Mouse (Mus musculus) right cerebral cortex, postnatal 36 days (tissue): ENCODE results near the gene Pik3c2b.

Experiments used
- DNase-seq, 2 experiments: peaks; one replicate each; pipeline ENCODE4 v3.0.0; 2022; ENCODE audit warnings: low spot score in 2 of 2, mixed read lengths in 1 of 2

Pik3c2b gene

DNA sequence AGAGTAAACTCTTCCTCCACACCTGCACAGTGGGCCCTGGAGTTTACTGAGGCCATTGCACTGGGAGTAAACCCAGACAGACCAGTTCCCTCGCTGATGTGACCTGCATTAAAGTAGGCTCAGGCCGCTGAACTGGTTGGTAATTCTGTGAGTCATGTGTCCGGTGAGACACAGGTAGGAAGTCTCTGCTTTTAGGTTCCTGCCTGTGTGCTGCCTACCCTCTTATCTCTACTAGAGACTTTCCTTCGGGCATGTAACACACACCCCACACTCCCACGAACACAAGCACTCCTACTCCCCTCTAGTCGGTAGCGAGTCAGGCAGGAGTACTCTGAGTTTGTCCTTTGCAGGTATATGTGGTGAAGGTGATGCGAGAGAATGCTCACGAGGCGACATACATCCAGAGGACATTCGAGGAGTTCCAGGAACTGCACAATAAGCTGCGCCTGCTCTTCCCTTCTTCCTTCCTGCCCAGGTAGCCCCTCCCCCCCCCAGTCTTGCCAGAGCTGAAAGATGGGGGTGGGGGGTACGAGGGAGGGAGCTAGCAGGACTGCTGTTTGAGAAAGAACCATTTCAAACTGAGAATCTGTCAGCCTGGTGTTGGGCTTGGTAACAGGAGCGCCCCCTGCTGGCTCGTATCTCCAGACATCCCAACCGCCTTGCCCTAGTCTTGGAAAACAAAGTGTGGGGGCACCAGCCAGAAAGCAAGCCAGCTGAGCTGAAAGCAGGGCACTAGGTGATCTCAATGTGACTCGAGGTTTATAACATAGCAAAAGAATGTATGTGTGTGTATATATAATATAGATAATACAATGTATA is 55.7 kb downstream of the Pik3c2b start:
- peak; percentile 51 to 72 for DNase-seq

DNA sequence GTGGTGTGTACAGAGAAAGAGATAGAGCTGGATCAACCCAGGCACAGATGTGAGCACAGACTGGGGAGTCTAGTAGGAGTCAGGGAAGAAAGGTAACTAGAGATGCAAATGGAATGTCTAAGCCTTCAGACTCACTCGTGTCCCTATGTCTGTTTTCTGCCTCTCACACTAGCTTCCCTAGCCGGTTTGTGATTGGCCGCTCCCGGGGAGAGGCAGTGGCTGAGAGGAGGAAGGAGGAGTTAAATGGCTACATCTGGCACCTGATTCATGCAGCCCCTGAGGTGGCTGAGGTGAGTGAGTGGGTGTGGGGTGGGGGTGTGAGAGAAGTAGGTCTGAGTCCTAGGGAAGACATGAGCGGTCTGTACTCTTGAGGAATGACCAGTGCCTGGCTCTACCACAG is 56.6 kb downstream of the Pik3c2b start:
- no peak for DNase-seq

DNA sequence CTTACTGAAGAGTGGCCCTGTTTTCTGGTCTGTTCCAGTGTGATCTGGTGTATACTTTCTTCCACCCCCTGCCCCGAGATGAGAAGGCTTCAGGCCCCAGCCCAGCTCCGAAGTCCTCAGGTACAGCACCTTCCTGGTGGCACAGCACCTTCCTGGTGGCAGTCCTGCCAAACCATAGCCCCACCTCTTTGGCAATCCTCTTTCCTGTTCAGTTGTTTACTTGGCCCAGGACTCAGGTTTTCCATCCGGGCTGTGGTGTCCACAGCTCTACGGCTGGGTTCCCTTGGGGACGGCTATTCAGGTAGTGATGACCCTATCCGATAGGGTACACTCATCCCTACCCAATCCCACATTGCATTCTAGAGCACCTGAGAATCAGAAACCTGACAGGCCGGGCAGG is 57.8 kb downstream of the Pik3c2b start:
- DNase-seq: no peak

DNA sequence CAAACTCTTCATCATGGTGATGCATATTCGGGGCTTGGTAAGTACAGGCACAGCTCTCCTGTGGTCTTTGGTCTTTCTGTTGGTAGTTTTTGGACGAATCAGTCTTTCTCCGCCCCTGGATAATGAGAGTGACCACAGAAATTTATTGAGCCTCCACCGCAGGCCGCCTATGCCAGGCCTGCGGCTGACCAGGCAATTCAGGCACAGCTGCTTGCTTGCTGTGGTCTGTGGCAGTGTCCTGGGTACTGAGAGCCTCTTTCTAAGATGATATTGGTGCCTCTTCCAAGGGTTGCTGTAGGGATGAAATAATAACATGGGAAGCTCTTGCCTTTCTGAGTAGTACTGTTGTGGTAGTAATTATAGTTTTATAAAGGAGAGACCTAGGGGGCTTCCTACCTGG is 58.4 kb downstream of the Pik3c2b start:
- DNase-seq: no peak

DNA sequence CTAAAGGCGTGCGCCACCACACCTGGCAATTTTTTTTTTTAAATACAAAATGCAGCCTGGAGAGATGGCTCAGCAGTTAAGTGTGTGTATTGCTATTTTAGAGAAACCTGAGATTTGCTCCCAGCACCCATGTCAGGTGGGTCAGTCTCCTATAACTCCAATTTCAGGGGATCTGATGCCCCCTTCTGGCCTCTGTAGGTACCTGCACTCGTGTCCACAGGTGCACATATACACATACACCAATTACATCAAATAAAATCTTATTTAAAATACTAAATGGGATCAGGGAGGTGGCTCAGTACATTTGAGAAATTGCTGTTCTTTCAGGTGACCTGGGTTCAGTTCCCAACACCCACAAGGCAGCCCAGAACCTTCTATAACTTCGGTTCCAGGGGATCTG is 70.6 kb downstream of the Pik3c2b start:
- no peak for DNase-seq

DNA sequence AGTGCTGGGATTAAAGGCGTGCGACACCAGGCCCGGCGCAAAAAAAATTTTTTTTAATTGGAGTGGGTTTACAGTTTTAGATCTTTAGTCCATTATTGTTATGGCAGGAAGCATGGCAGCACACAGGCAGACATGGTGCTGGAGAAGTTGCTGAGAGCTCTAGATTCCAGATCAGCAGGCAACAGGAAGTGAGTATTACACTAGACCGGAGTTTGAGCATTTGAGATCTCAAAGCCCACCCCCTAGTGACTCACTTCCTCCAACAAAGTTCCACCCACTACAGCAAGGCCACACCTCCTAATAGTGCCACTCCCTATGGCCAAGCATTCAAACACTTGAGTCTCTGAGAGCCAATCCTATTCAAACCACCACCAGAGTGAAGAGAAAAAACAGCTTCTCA is 72.7 kb downstream of the Pik3c2b start:
- no peak for DNase-seq

DNA sequence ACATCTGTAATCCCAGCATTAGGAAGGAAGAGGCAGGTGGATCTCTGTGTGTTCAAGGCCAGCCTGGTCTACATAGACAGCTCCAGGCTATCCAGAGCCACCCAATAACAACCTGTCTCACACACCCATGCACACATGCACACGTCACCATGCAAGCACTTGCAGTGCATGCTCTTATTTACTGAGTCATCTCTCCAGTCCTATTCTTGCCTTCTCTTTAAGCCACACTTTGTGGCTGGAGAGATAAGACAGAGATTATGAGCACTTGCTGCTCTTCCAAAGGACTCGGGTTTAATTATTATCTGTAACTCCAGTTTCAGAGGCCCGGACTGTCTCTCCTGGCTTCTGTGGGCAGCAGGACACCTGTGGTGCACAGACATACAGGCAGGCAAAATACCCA is 73.4 kb downstream of the Pik3c2b start:
- no peak for DNase-seq

DNA sequence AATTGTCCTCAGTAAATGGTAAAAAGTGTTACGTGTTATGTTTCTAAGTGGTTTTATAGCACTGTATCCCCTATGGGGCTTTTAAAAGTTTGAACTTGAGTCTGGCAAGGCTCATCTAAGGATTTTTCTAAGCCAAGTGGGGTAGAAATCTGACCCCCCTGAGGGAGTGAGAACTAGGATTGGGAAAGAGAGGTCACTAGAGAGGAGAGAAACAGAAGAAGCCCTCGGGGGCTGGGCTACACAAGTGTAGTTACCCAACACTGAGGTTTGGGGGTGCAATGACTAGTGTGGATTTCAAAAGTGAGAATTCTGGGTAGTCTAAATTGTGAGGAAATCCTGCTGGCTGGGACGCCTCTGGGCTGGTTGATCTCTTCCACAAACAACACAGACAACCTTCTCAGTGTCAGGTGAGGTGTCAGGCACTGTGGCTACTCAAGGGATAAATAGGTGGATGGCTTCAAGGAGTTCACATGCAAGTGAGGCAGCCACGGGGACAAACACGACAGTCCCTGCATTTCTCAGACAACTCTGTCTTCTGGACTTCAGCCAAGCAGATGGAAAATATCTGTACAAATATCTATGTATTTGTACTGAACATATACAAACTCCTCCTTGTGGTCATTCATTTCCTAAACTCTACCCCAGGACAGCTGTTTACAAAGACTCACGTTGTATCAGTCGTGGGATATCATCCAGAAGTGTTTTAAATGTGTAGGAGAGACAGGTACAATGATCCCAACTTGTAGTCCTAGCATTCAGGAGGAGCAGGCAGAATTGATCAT is 74.7 kb downstream of the Pik3c2b start:
- DNase-seq: no peak

DNA sequence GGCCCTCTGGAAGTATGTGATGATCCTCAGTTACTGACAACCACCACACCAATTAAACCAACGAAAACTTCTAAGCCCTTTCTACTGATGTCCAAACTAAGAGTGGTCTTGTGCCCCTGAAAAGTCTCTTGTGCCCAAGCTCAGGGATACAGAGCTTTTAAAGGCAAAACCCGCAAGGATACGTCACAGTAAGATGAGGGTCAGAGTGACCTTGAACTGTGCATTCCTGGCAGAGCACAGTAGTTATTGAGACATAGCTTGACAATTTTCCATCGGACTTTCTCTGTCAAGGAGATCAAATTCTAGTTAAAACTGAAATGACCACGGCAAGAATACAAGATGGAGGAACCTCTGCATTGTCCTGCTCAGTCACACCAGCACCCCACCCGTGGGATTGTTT is 75.8 kb downstream of the Pik3c2b start:
- no peak for DNase-seq

DNA sequence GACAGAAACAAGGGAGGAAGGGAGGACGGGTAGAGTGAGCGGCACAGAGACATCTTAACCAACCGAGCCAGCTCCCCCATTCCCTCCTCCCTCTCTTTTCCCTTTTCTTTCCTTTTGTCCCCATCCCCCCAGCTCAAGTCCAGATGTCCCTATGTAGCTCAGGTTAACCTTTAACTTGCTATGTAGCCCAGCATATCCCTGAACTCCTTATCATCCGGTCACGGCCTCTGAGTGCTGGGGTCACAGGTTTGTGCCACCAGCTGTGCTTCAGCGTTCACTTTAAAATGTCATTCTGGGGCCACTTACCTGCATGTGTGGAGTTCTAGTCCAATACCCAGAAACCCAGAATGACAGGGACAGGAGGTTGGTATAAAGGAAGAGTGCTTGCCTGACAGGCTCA is 78.7 kb downstream of the Pik3c2b start:
- DNase-seq: no peak

DNA sequence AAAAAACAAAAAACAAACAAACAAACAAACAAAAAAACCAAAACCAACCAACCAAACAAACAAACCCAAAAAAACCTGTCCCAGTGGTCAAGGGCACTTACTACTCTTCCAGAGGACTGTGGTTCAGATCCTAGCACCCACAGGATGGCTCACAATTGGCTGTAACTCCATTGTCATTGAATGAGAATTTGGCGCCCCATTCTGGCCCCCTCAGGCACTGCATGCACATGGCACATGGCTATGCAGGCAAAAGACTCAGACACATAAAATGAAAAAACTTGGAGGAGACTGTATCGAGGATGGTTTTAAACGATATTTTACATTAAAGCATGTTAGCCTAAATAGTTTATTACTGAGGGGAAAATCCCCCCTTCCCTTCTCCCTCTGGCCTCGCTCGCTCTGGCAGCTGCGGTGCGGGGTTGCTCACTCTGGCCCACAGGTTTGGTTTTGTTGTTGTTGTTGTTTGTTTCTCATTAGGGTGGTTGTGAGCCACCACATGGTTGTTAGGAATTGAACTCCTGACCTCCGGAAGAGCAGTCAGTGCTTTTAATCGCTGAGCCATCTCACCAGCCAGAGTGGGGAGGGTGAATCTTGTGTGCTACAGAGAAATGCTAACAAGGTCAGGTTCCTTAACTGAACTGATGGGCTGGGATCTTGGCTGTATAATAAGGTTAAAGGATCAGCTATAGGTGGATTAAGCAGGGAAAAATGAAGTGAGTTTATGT is 80.3 kb downstream of the Pik3c2b start:
- no peak for DNase-seq

DNA sequence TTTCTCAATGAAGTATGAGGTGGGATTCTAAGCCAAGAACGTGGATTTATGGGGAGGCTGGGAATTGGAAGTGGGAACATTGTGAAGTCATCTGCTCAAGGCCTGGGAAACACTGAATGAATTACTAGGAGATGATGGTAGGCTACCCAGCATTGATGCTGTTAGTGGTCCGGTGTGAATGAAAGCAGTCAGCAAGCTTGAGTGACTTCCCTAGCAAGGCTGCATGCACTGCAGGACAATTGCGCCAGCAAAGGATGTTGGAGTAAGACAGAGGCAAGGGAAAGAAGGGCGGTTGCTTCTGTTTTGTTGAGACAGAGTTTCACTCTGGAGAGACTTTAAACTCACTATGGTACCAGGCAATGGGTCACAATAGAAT is 80.9 kb downstream of the Pik3c2b start:
- DNase-seq: no peak

DNA sequence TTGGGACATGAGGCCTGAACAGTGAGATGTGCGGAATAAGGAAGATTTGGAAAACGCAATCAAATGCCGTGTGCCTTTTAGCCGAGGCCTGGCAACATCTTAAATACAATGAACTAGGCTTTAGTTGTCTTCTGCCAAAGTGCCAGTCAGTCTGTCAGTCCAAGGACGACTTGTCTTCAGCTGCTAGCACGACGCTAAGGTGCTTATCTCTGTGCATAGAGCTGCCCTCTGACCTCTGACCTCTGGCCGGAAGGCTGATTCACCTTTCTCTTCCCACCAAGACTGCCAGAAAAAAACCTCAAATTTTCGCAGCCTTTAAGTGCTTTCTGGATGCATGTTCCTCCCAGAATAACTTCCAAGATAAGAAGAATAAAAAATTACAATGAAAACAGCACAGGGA is 81.9 kb downstream of the Pik3c2b start:
- DNase-seq: no peak

DNA sequence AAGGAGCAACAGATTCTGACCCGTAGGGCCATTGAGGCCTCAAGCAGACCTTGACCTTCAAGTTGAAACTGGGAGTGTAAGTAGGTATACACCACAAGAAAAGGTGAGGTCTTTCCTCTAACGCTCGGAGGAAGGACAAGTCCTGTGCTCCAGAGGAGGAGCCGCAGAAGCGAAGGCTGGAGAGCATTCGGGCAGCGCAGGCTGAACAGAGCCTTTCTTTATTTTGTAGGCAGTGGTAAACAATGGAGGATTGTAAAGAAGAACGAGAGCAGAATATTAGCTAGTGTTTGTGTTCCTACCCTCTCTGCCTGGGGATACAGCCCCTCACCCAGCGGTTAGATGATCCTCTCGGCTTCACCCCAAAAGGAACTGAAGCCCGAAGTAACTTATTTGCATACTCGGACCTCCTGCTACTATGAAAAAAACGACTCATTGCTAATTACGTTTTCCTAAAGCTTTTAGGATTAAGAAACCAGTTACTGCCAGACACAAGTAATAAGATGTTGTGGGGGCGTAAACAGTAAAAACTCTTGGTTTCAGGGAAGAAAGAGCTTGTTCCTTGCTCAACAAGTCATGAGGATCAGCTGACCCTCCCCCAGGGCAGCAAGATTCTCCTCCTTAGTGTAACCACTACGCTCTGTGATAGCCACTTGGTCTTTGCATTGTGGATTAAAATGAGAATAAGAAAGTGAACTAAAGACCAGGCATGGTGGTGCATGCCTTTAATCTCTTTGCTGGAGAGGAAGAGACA is 84.2 kb downstream of the Pik3c2b start:
- DNase-seq: no peak

DNA sequence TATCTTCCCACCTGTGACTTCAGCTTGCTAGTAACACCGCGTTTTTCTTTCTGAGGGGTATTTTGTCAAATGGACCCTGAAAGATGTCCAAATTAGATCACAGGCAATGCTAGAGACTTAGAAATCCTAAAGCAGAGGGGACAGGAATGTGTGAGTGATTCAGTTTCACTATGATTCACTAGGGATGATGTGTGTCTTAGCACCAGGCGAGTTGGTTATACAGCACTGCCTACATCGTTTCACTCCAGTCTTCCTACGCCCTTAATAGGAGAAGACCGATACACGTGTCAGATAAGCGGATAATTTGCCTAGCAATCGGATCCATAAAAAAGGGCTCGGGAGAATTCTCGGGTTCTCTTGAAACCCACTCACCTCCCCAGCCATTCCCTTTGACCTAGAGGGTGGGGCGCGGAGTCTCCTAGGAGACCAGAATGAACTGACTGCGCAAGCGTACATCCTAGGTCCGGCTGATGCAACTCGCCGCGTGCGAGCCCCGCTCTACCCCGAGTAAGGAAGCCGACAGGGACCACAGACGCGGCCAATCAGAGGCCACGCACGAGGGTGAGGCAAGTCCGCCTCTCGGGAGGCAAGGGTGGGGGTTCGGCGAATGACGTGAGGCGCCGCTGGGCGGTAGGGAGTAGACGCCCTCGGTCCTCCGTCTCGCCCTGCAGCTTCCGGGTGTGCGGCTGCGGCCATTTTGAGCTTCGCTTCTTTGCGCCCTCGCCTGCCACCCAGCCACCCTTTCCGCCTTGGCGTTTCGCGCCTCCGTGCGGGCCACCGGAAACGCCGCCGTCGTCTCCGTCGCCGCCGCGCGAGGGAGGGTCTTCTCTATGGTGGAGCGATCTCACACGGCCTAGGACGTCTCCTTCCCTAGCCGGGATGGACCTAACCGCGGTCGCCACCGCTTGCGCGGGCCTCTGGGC is 85.4 kb downstream of the Pik3c2b start, which contains the start of gene Ppp1r15b:
Gene Ppp1r15b, plus strand, starts transcription at position 506 of the 923 bp plus-strand sequence.
- peak; percentile 99 to 100 for DNase-seq

DNA sequence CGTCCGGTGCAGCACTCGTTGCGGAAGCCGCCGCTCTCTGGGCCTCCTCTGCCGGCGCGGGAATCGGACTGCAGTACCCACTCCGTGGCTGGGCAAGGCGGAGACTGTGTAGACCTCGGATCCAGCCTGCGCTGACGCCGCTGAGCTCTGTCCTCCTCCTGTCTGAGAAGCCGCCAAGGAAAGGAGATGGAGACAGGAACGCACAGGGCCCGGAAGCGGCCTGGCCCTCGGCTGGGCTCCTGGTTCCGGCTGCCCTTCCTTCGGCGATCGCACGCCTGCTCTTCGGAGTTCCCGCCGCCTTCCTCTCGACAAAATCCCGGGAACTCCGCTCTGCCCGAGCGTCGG is 86.1 kb downstream of the Pik3c2b start:
- no peak for DNase-seq

DNA sequence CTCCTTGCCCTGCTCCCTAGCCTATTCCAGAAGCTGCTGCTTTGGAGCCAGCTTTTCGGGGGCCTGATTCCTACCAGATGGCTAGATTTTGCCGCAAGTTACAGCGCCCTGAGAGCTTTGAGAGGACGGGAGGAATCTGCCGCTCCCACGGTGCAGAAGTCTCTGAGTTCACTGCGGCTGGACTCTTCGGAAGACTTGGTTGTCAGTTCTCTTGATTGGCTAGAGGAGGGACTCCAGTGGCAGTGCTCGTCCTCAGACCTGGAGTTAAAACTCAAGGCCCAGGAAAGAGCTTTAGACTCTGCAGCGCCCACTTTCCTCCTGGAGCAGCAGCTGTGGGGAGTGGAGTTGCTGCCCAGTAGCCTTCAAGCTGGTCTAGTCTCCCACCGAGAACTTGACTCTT is 86.5 kb downstream of the Pik3c2b start:
- DNase-seq: no peak

DNA sequence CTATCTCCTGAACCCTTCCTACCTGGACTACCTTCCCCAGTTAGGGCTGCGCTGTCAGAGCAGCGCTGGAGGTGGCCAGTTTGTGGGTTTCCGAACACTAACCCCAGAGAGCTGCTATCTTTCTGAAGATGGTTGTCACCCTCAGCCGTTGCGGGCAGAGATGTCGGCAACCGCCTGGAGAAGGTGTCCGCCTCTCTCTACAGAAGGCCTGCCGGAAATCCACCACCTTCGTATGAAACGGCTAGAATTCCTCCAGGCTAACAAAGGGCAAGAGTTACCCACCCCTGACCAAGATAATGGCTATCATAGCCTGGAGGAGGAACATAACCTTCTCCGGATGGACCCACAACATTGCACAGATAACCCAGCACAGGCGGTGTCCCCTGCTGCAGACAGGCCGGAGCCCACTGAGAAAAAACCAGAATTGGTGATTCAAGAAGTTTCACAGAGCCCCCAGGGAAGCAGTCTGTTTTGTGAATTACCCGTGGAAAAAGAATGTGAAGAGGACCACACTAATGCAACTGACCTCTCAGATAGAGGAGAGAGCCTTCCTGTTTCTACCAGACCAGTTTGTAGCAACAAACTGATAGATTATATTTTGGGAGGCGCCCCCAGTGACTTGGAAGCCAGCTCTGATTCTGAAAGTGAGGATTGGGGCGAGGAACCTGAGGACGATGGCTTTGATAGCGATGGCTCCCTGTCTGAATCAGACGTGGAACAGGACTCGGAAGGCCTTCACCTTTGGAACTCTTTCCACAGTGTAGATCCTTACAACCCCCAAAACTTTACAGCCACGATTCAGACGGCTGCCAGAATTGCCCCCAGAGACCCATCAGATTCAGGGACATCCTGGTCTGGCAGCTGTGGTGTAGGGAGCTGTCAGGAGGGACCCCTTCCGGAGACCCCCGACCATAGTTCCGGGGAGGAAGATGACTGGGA is 87.2 kb downstream of the Pik3c2b start:
- DNase-seq: no peak

DNA sequence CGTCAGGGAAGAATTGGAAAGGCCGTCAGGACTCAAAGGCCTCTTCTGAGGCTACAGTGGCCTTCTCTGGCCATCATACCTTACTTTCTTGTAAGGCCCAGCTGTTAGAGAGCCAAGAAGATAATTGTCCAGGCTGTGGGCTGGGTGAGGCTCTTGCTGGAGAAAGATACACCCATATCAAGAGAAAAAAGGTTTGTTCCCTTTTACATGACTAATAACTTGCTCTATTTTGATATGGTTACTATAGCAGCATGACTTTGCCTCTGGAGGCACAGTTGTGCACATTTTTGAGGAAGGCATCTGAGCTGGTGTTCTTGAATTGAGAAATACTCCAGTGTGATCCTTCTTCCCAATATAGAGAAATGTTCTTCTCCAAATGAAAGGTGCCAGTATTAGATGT is 88.0 kb downstream of the Pik3c2b start:
- DNase-seq: no peak

DNA sequence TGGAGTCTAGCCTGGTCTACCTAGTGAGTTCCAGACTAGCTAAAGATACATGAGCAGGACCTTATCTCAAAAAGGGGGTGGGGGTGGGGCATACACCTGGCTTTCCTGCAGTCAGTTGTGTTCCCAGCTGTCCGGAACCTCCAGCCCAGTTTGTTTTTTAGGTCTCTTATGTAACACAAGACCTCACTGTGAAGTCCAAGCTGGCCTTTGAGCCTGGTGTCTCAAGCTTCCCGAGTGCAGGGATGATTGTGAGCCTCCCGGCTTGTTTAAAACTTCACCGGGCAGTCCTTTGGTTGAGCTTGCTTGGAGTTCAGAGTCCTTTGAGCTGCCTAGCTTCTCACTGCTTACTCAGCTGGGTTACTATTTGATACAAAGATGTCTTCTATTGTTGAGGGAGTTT is 88.6 kb downstream of the Pik3c2b start:
- no peak for DNase-seq
